Mouse (Mus musculus) frontal cortex, adult 2 months (tissue): Measurements from ENCODE around the gene Oasl2. TPM values are rescaled to one million over a fixed set of nuclear protein-coding genes. Genes with fewer than 3 reads are reported as not detected.
"Not testable (repeated sequence)": the region's sequence is repeated elsewhere in the genome, so short reads cannot be mapped to it uniquely, and the experiment has no call there.

Experiments
- DNase-seq, 2 experiments: peaks; one replicate each; pipeline ENCODE4 v3.0.0; 2022; ENCODE audit warnings: low spot score in 1 of 2; ENCODE audit errors: extremely low spot score in 1 of 2
- polyA plus RNA-seq: library from polyadenylated mRNA; depleted of rRNA; stranded (reverse); fragments of >200 nt; gene quantifications from 2 replicates; pipeline ENCODE4 v1.2.3, GENCODE M21; 2012; rRNA removed

The Oasl2 gene
- 8.3 and 8.7 TPM in 2 replicates for polyA plus RNA-seq

- no peak for DNase-seq
Observed at GRCm38 (mm10) chr5:114896688-114897373, at the start of gene Oasl2. Gene Oasl2, plus strand, starts transcription at chr5:114896936.

- no peak for DNase-seq
Observed at GRCm38 (mm10) chr5:114851565-114852236, 45.0 kb upstream of the Oasl2 start.

GRCm38 (mm10) chr5:114853364-114853763 lies 43.4 kb upstream of the Oasl2 start, which contains the start of gene 4930519G04Rik:
Gene 4930519G04Rik, plus strand, starts transcription at chr5:114853664.
- not testable (repeated sequence) for DNase-seq

GRCm38 (mm10) chr5:114858582-114858981 lies 38.2 kb upstream of the Oasl2 start, which contains the start of gene Gm9936:
Gene Gm9936, minus strand, starts transcription at chr5:114858682.
- DNase-seq: no peak

GRCm38 (mm10) chr5:114859253-114859652 lies 37.5 kb upstream of the Oasl2 start:
- DNase-seq: peak; percentile 8 to 81

GRCm38 (mm10) chr5:114861730-114862129 lies 35.0 kb upstream of the Oasl2 start:
- DNase-seq: no peak

- DNase-seq: no peak
Observed at GRCm38 (mm10) chr5:114864813-114865212, 31.9 kb upstream of the Oasl2 start.

- no peak for DNase-seq
Observed at GRCm38 (mm10) chr5:114865279-114865678, 31.5 kb upstream of the Oasl2 start.

- DNase-seq: no peak
Observed at GRCm38 (mm10) chr5:114875858-114876257, 20.9 kb upstream of the Oasl2 start.

- no peak for DNase-seq
Observed at GRCm38 (mm10) chr5:114876331-114876730, 20.4 kb upstream of the Oasl2 start.

- no peak for DNase-seq
Observed at GRCm38 (mm10) chr5:114877487-114877886, 19.2 kb upstream of the Oasl2 start.

- no peak for DNase-seq
Observed at GRCm38 (mm10) chr5:114879399-114879798, 17.3 kb upstream of the Oasl2 start.

- not testable (repeated sequence) for DNase-seq
Observed at GRCm38 (mm10) chr5:114882319-114882718, 14.4 kb upstream of the Oasl2 start.

GRCm38 (mm10) chr5:114883022-114883421 lies 13.7 kb upstream of the Oasl2 start:
- no peak for DNase-seq

GRCm38 (mm10) chr5:114886801-114887200 lies 9.9 kb upstream of the Oasl2 start:
- DNase-seq: no peak

- DNase-seq: no peak
Observed at GRCm38 (mm10) chr5:114888995-114889394, 7.7 kb upstream of the Oasl2 start.

- no peak for DNase-seq
Observed at GRCm38 (mm10) chr5:114895542-114895941, 1.2 kb upstream of the Oasl2 start.

GRCm38 (mm10) chr5:114897374-114897793 lies 648 bp downstream of the Oasl2 start:
- no peak for DNase-seq

GRCm38 (mm10) chr5:114898857-114899256 lies 2.1 kb downstream of the Oasl2 start:
- DNase-seq: no peak

- DNase-seq: peak in 1 of 2 experiments; percentile 25
Observed at GRCm38 (mm10) chr5:114902413-114902812, 5.7 kb downstream of the Oasl2 start.

- DNase-seq: no peak
Observed at GRCm38 (mm10) chr5:114908598-114909305, 12.0 kb downstream of the Oasl2 start.
